Mouse (Mus musculus) kidney, adult 2 months (tissue): ENCODE measurements at regions not wholly inside any gene's neighbourhood (a gene's known extent, or its start where the extent isn't known, plus 50 kb on each side); places are given as distances from the start of the nearest gene placed in this dataset.
A peak's percentile ranks its signal among the peaks of the same experiment; 100 is the strongest.

ENCODE experiments used
- DNase-seq: peaks from one replicate; pipeline ENCODE4 v3.0.0; 2021
- H3K27ac ChIP-seq: fragments of 200-500 bp; 2 replicates; pipeline ENCODE4 v1.5.1; 2012; ENCODE audit warnings: low read depth, low read length, control low read depth, inconsistent platforms; ENCODE audit not compliant: insufficient read depth
- H3K27me3 ChIP-seq: fragments of 200-500 bp; replicated peaks from 2 replicates; pipeline ENCODE4 v1.6.1; 2012; ENCODE audit warnings: mild to moderate bottlenecking, moderate library complexity, low read length, inconsistent platforms; ENCODE audit not compliant: control insufficient read depth, insufficient read depth
- H3K36me3 ChIP-seq: fragments of 200-500 bp; 2 replicates; pipeline ENCODE4 v1.6.1; 2012; ENCODE audit warnings: mild to moderate bottlenecking, moderate library complexity, low read length, inconsistent platforms; ENCODE audit not compliant: control insufficient read depth, insufficient read depth
- H3K4me1 ChIP-seq: fragments of 200-500 bp; 2 replicates; pipeline ENCODE4 v1.6.1; 2011; ENCODE audit warnings: low read length; ENCODE audit not compliant: control insufficient read depth, insufficient read depth
- H3K4me3 ChIP-seq: fragments of 200-500 bp; 2 replicates; pipeline ENCODE4 v1.5.1; 2011; ENCODE audit warnings: mild to moderate bottlenecking, low read depth, low read length, control low read depth; ENCODE audit not compliant: insufficient read depth
- CTCF ChIP-seq: fragments of 200-500 bp; conservative IDR thresholded peaks from 2 replicates; pipeline ENCODE4 v1.5.1; 2011; ENCODE audit warnings: low read depth, mild to moderate bottlenecking, control low read depth, low read length, moderate library complexity, mixed read lengths; ENCODE audit not compliant: insufficient read depth, insufficient read length
- POLR2A ChIP-seq: fragments of 200-500 bp; IDR thresholded peaks from one replicate; pipeline ENCODE4 v1.6.1; 2011; ENCODE audit warnings: low read depth, low read length, control low read depth
- WGBS: fragments of 180-500 bp; shearing (Covaris S2); methylation state at CpG from one replicate; pipeline ENCODE4 v1.1.7; 2018; 5-methylcytosine and 5-hydroxymethylcytosine counted together

- no peak overlapping the region for H3K4me3 ChIP-seq
- peak; percentile 34 for DNase-seq
- WGBS = 72% methylated on average over 19 of the region's 19 CpGs
These were observed 313.0 kb downstream of the Gm49356 start for GRCm38 (mm10) chr15:59201894-59202670.

GRCm38 (mm10) chr15:59203097-59203849, 314.2 kb downstream of the Gm49356 start:
- peak; percentile 25 for DNase-seq
- H3K27me3 ChIP-seq = no peaks in the 10 kb centered on the region
- peaks cover 5% of the 10 kb centered on the region for H3K4me1 ChIP-seq
- no peaks in the 10 kb centered on the region for H3K36me3 ChIP-seq
- no peak overlapping the region for H3K27ac ChIP-seq
- H3K4me3 ChIP-seq = no peak overlapping the region
- WGBS = 77% methylated on average over 17 of the region's 17 CpGs
- no peak for TF ChIP-seq POLR2A
- TF ChIP-seq CTCF = no peak

More at GRCm38 (mm10) chr15:59201894-59202670, 313.0 kb downstream of the Gm49356 start:
- TF ChIP-seq CTCF (no peak), POLR2A (no peak)
- Histone ChIP-seq H3K36me3 (no peaks in the 10 kb centered on the region), H3K4me1 (peaks cover 17% of the 10 kb centered on the region), H3K27me3 (no peaks in the 10 kb centered on the region), H3K27ac (no peak overlapping the region)

GRCm38 (mm10) chr15:59203850-59204625, 314.9 kb downstream of the Gm49356 start:
- WGBS = 51% methylated on average over 17 of the region's 17 CpGs
- Histone ChIP-seq H3K36me3 (no peaks in the 10 kb centered on the region), H3K27ac (no peak overlapping the region), H3K4me3 (no peak overlapping the region), H3K27me3 (no peaks in the 10 kb centered on the region), H3K4me1 (peaks cover 2% of the 10 kb centered on the region; the same call in 1 of the 2 replicates)
- TF ChIP-seq POLR2A (no peak), CTCF (peak; percentile 56)
- peak; percentile 61 for DNase-seq

- peaks cover 2% of the 10 kb centered on the region; the same call in 1 of the 2 replicates for H3K4me1 ChIP-seq
- H3K36me3 ChIP-seq = no peaks in the 10 kb centered on the region
- WGBS = 84% methylated on average over 3 of the region's 3 CpGs
- H3K27ac ChIP-seq = no peak overlapping the region
- no peak for DNase-seq
- H3K4me3 ChIP-seq = no peak overlapping the region
- H3K27me3 ChIP-seq = no peaks in the 10 kb centered on the region
- TF ChIP-seq POLR2A (no peak), CTCF (no peak)
These were observed 316.0 kb downstream of the Gm49356 start for GRCm38 (mm10) chr15:59205091-59205490.

GRCm38 (mm10) chr15:59205544-59205943, 316.4 kb downstream of the Gm49356 start:
- no peak for DNase-seq
- TF ChIP-seq CTCF (no peak), POLR2A (no peak)
- Histone ChIP-seq H3K27ac (no peak overlapping the region), H3K4me1 (peaks cover 2% of the 10 kb centered on the region; the same call in 1 of the 2 replicates), H3K4me3 (no peak overlapping the region), H3K36me3 (no peaks in the 10 kb centered on the region), H3K27me3 (no peaks in the 10 kb centered on the region)
- 91% methylated on average over 7 of the region's 7 CpGs for WGBS

GRCm38 (mm10) chr15:59206636-59207035, 317.5 kb downstream of the Gm49356 start:
- no peak overlapping the region for H3K4me3 ChIP-seq
- DNase-seq = no peak
- no peak overlapping the region for H3K27ac ChIP-seq
- H3K27me3 ChIP-seq = no peaks in the 10 kb centered on the region
- peaks cover 2% of the 10 kb centered on the region; the same call in 1 of the 2 replicates for H3K4me1 ChIP-seq
- TF ChIP-seq CTCF (no peak), POLR2A (no peak)
- WGBS = 71% methylated on average over 7 of the region's 7 CpGs
- H3K36me3 ChIP-seq = no peaks in the 10 kb centered on the region
